Mouse (Mus musculus) testis, postnatal 14 days (tissue): ENCODE measurements around the gene Dcaf7.
"Not testable (repeated sequence)": the region's sequence is repeated elsewhere in the genome, so short reads cannot be mapped to it uniquely, and the experiment has no call there.

ENCODE experiments used
- DNase-seq: peaks from one replicate; pipeline ENCODE4 v3.0.0; 2021; ENCODE audit warnings: low spot score

The Dcaf7 gene

DNA sequence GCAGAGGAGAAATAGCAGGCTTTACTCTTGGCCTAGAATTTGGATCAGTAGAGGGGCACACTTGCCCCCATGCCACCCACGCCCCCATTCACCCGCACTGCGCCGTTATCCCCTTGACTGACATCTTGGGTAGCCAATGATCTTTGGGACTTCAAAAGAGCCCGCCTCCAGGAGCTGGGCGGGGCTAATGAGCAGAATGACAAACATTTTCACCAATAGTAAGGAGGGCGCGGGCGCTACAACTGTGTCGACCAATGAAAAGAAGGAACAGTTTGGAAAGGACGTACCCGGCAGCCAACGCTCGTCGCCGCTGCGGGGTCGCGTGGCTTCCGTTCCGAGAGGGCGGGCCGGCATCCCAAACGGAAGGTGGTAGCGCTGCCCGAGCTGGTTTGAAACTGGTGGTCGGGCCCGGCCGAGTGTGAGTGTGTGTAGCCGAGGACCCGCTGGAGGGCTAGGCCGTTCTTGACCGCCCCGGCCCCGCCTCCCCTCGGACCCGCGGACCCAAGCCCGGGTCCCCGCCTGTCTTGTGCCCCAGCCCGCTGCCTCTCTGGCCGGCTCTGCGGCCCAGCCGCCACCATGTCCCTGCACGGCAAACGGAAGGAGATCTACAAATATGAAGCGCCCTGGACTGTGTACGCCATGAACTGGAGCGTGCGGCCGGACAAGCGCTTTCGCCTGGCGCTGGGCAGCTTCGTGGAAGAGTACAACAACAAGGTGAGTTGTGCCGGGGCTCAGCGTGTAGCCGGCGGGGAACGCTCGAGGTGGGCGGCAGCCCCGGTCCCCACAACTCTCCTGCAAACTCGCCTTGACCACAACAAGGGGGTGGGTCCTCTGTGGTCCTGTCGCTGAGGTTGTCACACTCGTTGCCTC, at the start of gene Dcaf7:
TSS of gene Dcaf7 (plus strand) at position 325 of the 870 bp plus-strand sequence.
- DNase-seq, result peak; percentile 98

DNA sequence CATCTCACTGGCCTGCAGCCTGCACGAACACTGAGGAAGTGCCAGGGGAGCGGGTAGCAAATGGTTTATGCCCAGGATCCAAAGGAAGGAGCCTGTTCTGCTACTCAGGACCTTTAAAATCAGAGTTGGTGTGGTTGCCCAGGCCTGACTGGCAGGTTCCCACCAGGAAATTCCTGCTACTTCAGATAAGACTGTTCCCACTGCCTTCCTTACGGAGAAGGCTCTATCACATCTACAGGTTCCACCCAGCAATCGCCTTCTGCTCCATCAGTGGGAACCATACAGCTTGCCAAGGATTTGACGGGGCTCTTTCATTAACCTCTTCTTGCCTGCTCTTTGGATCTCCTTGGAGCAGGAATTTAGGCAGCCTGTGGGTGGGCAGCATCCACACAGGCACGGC, 49.2 kb upstream of the Dcaf7 start:
- no peak for DNase-seq

DNA sequence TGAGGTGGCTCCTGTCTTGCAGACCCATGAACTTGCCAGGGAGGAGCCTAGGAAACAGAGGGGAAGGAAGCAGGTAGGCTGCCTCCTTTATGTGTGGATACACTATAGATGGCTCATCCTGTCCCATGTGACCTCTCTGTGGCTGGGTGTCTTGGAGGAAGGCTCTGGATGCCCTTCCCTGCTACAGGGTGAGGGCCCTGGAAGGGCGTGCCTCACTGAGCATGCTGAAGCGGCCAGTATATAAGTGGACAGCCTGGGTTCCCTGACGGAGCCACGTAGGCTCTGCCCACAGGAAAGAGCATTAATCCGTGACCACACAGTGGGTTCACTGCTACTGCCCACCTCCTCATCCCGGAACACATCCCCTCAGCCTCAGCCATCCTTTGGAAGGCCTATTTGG, 47.2 kb upstream of the Dcaf7 start:
- no peak for DNase-seq

DNA sequence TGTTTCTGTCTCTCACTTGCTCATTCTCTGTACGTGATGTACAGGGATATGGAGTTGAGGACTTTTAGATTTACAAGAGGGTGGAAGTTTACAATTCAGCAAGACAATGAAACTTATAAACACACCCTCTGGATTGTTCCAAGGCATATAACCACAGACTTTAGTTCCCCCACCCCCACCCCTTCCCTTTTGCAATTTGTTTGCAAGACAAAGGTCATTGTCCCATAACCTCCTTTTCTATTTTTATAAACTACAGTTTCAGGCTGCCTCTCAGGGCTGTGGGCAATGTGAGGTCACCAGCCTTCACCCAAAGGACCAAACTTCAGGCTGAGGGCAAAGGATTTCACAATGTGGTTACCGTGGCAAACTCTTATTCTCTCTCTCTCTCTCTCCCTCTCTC, 46.4 kb upstream of the Dcaf7 start:
- no peak for DNase-seq

DNA sequence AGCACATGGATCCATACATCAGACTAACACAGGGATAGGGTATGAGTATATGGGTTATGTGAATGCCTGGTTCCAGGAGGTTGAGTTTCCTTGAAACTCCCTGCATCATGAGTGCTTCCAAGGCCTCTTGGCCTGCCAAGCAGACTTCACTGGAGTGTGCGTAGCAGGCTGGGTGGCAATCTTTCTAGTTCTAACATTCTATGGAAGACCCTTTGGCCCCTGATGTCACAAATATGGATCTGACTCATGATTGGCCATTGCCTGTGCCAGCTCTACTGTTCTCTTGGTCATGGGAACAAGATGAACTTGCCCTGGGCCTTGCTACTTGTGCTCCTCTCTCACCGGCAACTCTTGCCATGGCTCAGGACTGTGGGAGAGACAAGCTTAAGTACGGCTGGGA, 42.3 kb upstream of the Dcaf7 start, which contains the start of gene Ace3:
TSS of gene Ace3 (plus strand) at position 301 of the 400 bp plus-strand sequence.
- DNase-seq, result no peak

DNA sequence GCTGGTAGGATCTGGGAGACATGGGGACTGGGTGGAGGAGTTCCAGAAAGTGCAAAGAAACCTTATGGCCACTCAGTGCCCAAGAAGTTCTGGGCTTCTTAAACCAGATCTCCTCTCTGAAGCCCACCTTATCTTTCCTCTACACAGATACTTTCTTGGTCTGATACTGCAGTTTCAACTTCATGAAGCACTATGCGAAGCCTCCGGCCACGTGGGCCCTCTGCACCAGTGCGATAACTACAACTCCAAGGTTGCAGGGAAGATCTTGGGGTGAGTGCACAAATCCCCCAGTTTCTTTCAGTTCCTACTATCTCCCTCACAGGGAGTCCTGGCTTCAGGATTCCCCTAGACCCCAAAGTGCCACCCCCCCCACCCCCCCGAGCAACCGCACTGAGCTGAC, 36.6 kb upstream of the Dcaf7 start:
- no peak for DNase-seq

DNA sequence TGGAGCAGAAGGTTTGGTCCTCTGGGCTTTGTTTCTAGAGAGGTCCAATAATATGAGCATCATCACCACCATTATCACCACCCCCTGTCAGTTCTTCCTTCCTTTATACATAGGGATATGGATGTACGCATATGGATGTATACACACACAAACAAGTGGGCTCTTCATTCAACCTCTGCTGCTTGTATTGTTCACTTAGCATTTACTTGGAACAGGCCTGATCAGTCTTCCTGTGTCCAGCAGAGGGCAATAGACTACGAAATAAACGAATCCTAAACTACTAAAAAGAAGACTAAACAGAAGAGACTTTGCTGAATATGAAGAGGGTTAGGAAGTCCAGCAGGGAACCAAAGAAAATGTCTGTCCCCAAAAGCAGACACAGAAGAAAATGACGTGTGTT, 35.0 kb upstream of the Dcaf7 start:
- DNase-seq, result no peak

DNA sequence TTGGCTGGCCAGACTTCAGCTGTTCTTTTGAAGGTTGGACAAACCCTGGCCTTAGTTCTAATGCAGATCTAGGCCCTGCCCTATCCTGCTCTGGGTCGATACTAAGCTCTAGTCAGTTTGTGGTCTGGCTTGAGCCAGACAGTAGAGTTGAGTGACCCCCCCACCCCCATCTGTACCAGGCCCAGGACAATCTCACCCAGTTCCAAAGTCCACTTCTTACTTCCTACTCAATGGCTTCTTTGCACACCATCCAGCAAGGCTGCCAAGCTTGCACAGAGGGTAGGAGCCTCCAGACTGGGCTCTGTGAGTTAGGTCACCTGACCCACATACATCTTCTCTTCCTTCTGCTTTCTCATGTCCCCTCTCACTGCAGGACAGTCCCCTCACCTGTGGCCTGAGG, 32.1 kb upstream of the Dcaf7 start:
- DNase-seq, result no peak

DNA sequence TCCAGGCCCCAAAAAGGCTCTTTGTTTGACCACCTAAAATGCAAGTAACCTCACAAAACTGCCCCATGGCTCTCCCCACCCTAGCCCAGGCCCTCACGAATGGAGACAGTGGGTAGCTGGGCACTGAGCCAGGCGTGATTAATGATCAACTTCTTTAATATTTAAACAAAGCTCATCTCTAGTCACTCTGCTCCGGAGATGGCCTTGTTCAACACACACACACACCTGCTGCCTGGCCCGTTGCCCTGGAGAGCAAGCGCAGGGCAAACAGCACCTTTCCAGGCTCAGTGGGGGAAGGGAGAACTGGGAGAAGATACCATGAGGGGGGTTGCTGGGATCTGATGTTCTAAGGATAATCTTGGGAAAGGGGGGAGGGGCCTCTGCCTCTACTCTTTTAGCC, 30.7 kb upstream of the Dcaf7 start:
- no peak for DNase-seq

DNA sequence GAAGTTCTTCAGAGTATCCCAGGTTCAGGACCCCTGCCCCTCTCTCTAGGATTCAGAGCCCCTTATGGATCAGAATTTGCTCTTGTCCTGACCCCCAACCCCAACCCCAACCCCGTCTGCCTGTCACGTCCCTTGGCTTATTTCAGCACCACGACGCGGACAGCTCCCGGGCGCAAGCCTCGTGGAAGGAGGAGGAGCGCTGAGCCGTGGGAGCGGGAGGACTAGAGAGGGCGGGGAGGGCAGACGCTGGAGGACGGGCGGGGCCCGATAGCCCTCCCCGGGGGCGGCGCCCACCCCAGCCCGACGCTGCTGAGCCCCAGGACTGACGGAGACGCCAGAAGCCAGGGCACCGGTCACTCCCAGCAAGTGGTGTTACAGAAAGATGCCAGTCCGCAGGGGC, 28.9 kb upstream of the Dcaf7 start, which contains the start of gene Kcnh6:
TSS of gene Kcnh6 (plus strand) at position 304 of the 400 bp plus-strand sequence.
- DNase-seq, result peak; percentile 67

DNA sequence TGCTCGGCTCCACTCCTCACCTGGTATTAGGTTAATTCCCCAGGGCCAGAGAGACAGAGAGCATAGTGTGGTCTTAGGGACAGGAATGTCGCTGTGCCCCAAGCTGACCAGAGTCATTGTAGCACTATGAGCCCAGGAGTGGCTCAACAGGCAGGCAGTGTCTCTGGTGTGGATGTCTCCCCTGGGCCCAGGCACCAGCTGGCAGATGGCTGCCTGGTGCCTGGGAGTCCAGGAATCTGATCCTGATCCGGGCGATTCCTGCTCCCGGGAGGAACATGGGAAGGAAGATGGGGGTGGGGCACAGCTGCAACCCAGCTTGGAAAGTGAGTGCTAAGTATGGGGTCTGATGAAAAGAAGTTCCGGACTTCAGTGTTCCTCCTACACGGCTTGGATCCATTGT, 24.0 kb upstream of the Dcaf7 start:
- no peak for DNase-seq

DNA sequence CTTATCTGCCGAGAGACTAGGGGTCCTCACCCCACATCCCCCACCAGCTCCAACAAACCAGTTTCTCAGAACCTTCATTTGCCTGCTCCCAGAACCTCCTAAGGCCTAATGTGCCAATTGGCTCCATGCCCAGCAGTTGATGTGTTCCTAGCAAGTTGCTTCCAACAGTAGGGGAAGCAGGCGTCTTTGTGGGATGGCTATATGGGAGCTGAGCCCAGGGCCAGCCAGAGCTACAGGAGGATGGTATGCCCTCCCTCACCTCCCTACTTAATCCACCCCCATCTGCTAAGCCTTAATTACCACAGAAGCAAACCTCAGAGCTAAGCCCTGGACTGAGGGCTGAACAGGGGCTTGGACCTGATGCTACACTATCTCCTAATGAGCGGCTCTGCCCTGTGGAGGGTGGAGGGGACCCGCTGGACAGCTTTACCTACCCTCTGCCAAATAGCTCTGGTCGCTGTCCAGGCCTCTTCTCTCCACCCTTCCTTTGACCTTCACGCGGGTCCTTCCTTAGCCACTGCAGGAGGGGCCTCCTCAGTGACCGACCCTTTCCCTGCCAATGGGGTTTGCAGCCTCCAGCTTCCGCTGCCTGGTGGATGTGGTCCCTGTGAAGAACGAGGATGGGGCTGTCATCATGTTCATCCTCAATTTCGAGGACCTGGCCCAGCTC, 23.0 kb upstream of the Dcaf7 start:
- DNase-seq, result no peak

DNA sequence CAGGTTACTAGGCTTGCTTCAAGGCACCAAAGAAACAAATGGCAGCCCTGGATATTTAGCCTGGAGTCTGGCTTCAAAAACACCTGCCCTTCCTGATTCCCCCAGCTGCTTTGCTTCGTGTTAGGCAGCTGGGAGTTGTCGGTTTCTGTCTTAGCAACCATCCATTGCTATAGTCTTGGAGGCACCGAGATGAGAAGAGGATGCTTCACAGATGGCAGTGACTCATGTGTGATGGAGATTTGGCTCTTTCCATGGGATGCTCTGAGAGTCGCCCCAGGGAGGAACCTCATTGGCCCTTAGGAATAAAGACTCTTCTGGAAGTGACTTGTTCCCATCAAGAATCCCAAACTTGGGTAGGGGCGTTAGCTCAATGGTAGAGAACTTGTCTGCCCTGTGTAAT, 20.2 kb upstream of the Dcaf7 start:
- no peak for DNase-seq

DNA sequence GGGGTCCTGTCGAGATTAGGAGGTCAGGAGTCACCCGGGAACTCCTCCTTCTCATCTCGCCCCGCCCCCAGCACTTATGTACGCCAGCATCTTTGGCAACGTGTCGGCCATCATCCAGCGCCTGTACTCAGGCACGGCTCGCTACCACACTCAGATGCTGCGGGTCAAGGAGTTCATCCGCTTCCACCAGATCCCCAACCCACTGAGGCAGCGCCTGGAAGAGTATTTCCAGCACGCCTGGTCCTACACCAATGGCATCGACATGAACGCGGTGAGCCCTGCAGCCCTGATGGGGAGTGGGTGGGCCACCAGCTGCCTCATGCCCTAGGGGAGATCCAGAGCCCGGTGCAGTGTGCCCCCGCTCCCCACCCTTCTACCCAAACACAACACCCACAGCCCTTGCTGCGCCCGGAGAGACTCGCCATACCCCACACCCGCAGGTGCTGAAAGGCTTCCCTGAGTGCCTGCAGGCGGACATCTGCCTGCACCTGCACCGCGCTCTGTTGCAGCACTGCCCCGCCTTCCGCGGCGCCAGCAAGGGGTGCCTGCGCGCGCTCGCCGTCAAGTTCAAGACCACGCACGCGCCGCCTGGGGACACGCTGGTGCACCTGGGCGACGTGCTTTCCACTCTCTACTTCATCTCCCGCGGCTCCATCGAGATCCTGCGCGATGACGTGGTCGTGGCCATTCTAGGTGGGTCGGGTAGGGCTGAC, 16.5 kb upstream of the Dcaf7 start:
- peak; percentile 36 for DNase-seq

DNA sequence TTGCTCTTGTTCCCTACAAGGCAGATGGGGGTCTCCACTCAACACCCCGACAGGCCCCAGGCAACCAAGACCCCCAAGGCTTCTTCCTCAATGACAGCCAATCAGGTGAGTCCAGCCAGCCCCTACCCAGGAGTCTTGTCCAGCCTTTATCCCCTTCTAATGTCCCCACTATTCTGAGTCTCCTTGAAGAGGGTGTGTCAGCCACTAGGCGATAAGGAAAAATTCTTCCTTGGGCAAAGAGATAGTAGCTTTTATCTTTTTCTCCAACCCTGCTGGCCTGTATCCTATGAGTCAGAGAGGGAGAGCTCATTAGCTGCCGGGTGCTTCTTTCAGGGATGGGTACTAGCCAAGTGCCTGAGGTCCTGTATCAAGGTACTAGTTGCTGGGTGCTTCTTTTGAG, 10.9 kb upstream of the Dcaf7 start:
- no peak for DNase-seq

DNA sequence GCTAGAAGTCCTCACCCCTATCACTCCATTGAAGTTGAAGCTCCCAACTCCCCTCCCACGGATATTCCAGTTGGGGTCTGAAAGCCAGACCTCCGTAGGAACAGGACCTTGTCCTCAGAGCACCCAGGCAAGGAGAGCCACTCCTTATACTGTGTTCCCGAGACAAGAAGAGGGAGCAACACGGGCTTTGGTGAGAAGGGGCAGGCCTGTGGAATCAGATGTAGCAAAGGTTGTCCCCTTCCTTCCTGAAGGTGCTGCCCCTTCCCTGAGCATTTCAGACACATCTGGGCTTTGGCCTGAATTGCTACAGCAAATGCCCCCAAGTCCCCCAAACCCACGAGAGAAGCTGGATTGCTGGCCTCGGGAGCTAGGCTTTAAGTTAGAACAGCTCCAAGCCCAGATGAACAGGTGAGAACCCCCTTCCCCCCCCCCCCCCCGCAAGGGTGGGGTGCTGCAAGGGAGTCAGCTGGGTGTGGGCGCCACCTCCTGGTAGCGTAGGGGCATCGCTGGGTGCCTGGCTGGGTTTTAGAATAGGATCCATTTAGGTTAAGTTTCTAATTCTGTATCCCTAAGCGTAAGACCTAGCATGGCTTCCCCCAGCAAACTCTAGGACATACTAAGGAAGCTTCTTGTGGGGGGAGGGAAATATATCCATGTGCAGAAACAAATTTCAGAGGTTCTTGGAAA, 10.1 kb upstream of the Dcaf7 start:
- no peak for DNase-seq

DNA sequence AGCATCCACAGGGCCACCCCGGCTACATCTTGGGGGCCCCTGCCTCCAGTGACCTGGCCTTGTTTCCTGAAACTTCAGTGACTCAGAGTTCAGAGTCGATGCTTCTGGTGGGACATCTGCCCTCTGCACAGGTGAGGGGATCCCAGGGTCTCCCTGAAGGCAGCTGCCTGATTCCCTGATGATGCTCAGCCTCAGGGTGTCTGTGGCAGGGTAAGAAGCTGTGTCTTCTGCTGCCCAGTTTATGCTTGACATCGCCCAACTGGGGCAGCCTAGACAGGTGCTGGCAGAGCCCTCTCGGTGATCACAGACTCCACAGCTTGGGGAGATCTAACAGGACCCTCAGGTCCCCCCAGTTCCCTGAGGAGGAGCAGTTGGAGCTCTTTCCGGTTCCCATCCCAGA, 9.1 kb upstream of the Dcaf7 start:
- DNase-seq, result no peak

DNA sequence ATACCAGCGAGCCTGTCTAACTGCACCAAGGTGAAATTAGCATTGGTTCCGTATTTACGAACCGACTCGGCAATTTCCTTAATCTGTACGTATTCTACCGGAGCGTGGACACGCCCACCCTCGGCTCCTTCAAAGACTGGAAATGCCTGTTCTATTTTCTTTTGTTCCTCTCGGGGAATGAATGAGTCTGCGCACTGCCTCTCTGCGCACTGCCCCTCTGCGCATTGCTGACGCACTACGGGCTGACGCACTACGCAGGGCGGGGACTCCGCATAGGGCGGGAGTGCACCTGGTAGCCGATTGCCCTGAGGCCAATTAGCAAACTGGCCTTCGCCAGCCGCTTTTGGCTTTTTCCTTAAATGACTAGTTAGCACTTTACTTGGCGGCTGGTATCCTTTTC, 4.6 kb upstream of the Dcaf7 start:
- DNase-seq, result not testable (repeated sequence)

DNA sequence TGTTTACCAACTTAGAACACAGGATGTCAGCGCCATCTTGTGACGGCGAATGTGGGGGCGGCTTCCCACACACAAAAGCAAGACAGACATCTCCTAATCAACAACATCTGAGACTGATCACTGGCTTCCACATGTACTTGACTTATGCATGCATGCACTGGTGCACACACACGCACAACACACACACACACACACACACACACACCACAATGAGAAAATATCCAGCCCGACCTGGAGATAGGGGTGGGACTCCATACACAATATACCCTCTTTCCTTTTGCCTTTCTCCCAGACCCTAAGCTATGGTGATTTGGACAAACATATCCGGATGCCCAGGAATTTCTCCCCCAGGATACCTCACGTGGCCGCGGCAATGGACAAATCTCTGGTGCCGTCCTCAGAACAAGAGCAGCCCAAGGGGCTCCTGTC, 3.2 kb upstream of the Dcaf7 start:
- no peak for DNase-seq

DNA sequence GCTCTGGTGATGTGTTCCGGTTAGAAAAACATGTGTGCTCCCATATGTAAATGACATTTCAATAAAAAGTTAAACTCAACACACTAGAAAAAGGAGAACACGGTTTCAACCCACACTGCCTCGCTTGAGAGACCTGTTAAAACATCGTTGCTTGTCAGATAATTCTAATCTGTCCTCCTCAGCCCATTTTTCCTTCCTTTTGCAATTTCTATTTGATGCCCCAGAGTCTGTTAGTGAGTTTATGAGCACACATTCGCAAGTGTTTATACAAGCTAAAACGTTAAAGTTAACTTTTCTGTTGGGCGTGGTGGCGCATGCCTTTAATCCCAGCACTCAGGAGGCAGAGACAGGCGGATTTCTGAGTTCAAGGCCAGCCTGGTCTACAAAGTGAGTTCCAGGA, 1.7 kb upstream of the Dcaf7 start:
- no peak for DNase-seq

DNA sequence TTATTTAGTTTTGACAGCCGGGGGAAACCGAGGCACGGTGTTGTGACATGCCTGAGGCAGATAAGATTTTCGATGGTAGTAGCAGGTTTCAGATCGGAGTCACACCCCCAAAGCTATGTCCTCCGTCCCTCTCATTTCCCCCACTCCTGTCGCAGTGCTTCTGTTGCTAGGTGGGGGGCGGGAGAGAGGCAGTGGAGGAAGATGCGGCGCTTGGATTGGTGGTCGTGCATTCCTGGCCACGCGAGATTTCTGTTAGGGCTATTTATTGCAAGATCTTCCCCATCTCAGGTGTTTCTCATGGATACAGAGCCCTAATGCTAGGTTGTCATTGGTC, 713 bp downstream of the Dcaf7 start:
- peak; percentile 43 for DNase-seq

DNA sequence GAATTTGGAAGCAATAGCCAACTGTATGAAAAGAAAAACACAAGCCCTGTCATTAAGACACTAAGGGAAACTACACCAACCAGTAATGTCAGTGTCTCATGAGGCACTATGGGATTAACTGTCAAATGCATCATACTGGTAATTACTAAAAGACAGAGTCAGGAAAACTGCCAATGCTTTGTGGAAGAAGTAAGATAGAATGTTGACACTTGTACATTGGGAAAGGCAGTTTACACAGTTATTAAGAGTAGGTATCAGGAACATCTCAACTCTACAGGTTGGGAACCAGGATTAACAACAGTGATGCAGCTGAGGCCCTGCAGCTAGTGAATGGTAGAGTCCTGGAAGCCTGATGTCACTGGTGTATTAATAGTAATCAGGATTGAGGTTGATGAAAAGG, 7.7 kb downstream of the Dcaf7 start:
- no peak for DNase-seq
